Mouse (Mus musculus) lung, postnatal 14 days (tissue): Measurements from ENCODE around the gene Lmx1a.
A peak's percentile ranks its signal among the peaks of the same experiment; 100 is the strongest.

ENCODE experiments used
- DNase-seq: peaks from one replicate; pipeline ENCODE4 v3.0.0; 2021

Lmx1a gene

DNA sequence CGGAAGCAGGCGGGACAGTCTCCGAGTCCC lies at the start of gene Lmx1a:
Gene Lmx1a (plus strand): TSS at position 6 of the 30 bp plus-strand sequence.
- DNase-seq, result no peak

DNA sequence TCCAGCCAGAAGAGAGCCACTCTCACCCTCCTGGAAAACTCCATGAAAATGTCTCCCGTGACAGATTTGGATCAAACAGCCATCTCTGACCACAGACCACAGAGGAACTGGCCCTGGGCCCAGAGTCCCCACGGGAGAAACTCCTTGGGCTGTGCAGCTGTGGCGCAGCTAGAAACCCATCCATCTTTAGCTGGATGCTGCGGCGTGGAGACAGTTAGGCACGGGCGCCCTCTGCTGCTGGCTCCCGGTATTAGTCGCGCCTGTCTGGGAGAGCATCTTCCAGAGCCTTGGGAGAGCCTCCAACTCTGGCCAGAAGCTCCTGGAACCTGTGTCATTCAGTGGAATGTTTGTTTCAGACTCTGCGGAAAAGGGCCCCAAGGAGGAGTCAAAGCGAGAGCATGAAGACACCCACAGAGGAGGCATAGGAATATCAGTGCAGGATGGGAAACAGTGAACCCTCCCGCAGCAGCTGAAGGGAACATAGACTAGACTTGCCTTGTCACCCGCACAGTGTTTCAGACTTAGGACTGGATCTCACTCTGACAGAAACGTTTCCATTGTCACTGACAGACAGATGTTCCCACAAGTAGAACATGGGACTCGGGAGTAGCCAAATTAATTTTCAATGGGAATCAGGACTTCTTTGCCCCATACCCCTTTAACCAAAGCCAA lies 44.0 kb upstream of the Lmx1a start:
- peak; percentile 87 for DNase-seq

DNA sequence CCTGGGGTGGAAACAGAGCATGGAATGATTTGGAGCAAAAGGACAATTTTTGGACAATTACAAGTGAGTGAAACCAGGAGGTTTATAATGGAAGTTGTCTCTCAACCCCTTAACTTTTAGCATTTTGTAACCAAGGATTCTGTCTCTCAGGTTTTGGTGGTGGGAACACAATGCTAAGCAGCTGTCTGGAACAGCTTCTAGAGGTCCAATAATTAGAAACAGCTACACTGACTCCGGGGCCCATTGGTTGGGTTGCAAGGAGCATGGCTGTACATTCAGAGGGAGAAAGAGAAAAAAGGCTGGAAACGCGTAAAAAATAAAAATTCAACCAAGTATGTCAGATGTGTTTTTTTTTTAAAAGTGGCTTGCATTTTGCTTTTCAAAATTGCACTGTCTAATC lies 40.4 kb upstream of the Lmx1a start:
- DNase-seq, result no peak

DNA sequence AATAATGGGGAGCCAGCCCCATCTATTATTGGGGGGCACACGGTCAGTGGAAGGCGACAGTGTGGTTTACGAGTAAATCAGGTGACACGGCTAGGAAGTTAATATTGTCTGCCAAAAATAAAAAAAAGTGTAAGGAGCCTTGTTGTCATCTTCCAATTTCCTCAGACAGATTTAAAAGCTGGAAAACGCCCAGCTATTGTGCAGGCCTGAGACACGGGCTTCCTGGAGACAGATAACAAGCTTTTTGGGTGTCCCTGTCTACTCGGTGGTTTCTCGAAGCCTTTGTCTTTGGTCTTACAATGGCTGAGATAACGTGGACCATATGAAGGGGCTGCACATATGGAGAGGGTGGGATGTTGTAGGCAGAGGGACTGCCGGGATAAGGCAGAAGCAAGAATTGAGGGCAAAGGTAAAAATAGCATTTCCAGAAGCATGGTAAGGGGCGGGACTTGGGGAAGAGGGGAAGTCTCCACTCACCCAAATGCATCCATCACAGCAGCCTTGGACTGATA lies 39.9 kb upstream of the Lmx1a start:
- peak; percentile 32 for DNase-seq

DNA sequence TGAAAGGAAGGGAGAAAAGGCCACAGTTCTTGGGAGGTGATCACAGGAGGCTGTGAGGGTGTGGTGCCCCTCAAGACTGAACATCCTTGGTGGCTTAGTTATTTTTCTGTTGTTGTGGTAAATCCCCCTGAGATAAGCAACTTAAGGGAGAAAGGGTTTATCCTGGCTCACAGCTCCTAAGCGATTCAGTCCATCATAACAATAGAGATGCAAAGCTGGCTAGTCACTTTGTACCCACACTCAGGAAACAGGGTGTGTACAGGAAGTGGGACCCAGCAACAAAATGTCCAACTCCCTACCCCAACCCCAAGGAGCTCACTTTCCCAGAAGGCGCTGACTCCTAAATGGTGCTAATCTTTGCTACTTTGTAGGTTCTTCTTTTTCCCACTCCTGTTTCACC lies 36.7 kb upstream of the Lmx1a start:
- no peak for DNase-seq

DNA sequence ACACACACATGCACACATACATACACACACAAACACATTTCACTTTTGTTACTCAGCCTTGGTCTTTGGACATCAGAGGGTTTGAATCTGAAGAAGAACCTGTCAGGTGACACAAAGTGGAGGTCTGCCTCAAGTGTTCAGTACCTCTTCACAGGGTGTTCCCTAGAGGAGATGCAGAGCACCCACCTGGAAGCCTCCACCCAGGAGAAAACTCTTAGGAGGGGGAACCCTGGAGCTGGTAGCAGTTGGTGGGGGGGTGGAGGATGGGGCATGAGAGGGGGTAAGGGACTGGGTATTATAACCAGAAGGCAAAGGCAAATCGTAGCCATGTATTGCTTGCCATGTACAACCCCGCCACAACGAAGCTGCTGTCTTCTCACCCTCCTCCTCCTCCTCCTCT lies 30.0 kb upstream of the Lmx1a start:
- no peak for DNase-seq

DNA sequence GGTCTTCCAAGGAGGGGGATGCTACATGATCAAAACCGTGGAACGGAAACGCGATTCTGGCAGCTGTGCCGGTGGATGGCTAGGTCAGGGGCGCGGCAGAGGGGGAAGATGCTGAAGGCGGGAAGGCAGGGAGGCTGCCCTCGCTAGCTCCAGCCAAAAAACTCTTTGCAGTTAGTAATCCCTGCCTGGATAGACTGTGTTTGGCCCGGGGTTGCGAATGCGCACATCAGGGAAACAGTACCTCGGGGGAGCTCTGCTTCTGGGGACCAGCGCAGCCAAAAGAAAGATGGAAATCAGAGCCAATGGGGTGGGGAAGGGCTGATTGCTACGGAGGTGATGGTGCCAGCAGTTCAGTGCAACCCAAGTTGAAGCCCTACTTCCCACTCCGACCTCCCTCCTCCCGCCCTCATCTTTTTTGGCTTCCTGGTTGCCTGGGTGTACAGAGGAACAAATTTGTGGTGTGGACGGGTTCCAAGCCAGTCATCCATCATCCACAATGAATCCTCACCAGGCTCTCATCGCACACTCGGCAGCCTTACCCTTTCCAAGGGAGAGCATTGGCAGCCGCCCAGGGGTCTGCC lies 28.4 kb upstream of the Lmx1a start:
- peak; percentile 49 for DNase-seq

DNA sequence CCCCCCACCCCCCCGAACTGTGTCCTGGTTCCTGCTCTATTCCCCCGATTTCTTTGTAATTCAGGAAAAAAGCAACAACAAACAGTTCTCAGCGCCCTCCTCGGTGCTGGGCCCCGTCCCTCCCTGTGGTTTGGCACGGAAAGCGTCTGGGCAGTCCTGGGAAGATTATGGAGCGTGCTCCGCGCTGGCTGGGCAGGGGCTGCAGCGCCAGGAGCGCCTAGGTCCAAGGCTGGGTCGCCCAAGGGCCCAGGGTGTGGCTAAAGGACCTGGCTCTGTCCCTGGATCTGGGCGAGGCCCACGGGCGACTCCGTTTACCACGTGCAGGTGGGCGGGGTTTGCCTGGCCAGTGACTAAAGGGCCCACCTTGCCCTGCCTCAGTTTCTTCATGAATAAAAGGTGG lies 27.9 kb upstream of the Lmx1a start:
- DNase-seq, result peak; percentile 12

DNA sequence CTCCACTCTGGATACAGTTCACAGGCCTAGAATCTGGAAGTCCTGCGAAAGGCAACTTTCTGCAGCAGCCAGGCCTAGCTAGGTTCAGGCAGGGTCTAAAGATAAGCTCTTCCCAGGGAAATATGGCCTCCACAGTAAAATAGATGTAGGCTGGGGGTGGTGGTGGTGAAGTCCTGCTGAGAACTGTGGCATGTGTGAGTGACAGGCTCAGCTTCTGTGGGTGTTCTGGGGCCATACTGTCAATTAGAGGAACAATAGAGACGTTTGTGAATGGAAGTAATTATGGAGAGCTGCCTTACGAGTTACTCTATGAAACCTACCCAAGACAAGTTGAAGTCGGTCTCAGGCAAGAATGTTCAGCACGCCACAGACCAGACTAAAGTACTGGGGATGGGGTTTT lies 25.9 kb upstream of the Lmx1a start:
- no peak for DNase-seq

DNA sequence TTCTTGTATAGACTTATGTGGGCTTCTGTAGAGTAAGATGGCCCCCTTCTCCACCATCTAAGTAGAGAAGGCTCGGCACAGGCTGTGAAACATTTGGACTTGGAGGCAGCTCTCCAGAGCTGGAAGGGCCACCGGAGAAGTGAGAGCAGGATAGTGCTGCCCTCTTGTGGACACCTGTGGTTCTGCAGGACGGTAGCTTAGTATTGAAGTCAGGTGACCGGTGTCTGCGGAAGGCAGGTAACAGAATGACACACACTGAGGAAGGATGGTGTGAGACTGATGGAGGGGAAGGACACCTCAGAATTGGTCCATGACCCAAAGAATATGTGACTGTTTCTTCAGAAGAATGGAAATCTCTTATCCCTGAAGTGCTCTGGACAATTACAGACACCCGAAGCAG lies 19.2 kb upstream of the Lmx1a start:
- peak; percentile 64 for DNase-seq

DNA sequence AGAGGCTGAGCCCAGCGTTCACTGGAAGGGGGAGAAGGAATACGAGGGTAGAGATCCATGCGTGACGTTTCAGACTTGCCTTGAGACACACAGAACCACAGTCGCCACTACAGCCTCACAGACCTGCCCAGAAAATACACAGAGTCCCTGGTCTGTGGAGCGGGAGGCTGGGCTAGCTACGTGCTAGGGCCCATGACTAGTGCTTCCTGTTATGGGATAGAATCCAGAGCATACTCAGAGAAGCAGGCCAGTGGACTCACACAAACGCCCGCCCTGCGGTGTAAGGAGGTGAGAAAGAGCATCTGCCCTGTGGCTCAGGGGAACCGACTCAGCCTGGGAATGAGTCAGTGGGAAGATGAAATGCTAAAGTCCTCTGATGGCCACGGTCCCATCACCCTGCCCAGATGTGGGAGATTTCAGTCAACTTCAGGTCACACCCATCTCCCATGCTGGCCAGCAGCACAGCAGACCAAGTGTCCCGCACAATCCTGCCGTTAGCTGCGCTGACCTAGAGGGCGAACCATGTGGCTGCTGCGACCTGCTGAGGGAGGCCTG lies 16.5 kb upstream of the Lmx1a start:
- no peak for DNase-seq

DNA sequence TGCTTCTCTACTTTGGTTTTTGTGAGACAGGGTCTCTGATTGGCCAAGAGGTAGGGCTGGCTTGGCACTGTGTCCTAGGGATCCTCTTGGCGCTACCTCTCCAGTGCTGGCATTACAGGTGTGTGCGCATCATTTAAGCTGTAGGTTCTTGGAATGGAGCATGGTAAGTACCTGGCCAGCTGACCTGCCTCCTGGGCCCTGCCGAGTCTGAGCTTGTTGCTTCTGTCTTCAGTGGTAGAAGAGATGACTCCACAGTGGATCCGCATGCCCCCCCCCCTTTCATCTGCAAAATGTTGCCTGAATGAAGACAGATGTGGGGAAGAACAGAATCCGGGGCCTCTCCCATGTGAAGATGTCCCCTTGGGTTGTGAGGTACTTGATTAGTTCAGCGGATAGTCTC lies 10.0 kb upstream of the Lmx1a start:
- DNase-seq, result no peak

DNA sequence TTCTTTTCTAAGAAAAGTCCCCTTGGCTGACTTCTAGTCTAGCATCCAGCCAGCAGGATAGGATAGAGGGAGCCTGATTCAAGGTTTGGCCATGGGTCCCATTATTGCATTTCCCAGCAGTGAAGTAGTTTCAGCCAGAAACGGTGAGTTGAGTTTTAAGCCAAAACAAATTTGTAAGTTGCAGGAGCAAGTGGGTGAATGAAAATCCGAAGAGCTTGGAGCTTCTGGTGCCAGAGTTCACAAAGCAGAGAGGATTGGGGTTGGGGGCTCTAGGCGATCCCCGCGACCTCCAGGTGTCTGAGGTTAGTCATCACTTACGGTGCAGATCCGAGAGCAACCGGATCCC lies 1.1 kb upstream of the Lmx1a start:
- DNase-seq, result no peak

DNA sequence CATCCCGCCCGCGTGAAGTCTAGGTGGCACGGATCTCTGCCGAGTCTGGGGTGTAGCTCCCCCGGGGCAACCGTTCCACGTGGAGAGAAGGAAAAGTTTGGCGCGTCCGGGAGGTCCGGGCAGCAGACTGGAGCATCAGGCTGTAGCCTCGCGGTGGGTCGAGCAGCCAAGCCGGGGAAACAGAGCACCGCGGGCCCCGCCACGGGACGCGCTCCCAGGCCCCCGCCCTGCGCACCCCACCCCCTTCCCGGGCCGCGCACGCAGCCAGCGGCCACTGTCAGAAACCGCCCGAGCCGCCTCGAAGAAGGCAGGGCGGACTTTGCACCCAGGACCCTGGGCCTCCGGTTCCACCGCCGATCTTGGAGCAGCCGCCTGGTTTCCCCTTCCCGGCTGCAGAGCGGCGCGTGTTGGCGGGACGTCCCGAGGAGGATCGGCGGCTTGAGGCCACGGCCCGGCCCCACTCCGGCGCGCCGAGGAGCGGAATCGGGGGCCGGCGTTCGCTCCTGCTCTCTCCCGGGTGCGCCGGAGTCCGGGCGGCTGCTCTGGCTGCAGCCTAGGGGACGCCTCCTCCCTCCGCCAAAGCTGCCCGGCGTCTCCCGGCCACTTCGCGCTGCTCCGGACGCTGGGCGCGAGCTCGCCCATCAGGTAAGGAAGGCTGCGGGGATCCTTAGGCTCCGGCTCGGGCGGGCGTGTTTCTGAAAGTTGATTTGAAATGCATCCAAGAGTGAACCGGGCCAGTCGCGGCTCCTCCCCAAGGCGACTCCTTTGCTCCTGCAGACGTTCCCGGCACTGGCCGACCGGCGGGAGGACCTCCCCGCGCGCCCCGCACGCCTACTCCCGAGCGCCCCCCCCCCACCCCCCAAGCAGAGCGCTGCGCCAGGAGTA lies 448 bp upstream of the Lmx1a start:
- peak; percentile 11 for DNase-seq

DNA sequence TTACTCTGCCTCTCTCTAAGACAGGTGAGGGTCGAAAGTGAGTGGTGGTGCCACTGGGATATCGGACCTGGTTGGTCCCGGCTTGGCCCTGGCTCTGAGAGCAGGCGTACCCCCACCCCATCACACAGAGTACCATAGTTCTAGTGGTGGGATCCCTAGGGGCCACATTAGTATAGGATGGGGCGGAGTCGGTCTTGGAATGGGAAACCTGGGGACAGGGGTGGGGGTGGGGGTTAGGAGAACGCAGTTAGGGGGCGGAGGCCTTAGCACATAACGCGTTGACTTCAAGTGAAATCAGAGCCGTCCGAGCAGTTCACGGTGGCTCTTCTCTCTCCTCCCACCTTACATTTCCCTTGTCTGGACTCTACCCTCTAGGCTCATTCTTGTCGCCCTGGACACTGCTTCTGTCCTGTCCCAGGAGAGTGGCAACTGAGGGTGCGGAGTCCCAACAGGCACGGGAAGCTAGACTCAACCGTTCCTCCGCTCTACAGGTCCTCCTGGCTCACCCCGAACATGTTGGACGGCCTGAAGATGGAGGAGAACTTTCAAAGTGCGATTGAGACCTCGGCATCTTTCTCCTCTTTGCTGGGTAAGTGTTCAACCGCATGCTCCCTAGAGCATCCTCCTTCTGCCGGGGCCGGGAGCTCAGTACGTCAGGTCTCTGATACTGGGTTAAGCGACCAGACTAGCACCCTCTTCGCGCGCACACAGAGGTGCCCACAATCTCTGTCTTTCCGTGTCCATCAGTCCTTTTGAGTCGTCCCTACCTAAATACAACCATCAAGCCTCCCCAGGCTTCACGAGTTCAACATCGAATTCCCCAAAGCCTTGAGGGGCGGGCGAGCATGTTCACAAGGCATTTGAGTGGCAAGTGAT lies 463 bp downstream of the Lmx1a start:
- DNase-seq, result no peak

DNA sequence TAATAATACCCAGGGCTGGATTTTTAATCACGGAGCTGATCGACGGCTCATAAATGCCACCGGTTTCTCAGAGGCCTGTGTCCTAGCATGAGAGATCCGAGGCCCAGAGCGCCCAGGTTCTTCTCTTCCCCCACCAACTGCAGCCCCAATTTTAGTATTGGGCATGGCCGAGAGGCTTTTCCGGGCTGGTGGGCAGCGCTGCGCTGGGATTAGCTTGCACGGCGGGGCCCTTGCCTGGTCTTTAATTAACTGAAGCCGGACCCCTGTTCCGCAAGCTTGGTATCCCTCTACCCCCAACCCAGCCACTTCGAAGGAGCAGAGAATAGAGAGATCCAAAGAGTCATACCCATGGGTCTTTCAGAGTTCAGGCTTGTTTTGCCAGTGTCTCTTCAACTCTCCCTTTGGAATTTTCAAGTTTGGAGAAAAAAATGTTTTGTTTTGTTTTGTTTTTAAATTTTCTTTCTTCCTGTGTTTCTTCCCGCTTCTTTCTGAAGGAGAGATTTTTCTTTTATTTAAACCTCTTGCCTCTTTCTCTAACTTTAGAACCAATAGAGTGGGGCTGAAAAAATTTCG lies 1.2 kb downstream of the Lmx1a start:
- DNase-seq, result no peak

DNA sequence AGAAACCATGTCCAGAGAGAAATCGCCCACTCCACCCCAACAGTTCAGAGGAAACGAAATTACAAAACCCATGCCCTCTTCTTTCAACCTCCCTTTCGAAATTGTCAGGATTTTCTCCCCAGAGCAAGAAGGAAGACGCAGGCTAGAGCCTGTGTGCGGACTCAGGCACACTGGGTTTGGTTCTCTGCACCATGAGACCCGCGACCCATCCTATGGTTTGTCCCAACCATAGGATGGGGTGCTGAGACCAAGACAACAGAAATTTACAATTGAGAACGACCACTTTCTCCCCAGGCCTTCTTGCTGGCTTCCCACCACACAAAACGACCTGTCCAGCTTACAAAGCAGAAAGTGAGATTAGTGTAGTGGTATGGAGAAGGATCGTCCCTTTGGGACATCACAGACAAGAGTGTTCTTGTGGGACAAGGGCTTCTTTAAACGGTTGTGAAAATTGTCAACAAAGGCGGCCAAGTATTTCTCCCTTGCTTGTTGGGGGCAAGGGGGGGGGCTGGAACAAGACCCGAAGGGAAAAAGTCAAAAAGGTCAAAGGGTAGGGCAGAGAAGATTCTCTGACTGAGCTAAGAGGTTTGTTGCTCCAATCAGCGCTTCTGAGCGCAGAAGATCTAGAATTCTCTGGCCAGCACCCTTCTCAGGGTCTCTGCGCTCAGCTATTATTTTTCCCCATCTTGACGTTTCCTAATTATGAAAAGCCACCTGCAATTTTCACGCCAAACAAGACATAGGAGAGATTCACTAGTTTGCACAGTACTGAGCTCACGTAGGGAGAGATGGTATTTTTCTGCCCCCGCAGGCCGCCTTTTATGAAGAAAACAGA lies 1.9 kb downstream of the Lmx1a start:
- no peak for DNase-seq

DNA sequence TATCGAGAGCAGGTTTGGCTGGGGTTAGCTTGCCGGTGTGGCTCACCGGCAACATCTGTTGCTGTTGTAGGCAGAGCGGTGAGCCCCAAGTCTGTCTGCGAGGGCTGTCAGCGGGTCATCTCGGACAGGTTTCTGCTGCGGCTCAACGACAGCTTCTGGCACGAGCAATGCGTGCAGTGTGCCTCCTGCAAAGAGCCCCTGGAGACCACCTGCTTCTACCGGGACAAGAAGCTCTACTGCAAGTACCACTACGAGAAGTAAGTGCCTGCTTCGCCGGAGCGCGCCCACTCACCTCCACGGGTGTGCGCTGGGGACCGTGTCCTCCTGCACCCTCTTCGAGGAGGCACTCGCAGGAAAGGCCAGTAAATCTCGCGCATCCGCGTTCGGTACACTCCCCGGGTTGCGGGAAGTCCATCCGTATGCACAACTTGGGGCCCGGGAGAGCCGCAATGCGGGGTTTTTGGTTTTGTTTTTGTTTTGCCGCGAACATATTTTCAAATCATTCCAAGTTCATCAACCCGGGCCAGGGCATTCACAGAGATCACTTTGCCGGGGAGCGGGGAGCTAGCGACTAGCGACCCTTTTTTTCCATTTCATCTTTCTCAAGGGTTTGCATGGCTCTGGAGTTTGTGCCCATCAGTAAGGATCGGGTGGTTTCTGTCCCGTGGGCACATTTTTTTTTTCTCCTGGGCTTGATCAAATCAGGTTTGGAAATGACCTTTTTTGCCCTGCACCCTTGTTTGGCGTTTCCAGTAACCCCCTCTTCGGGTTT lies 3.1 kb downstream of the Lmx1a start:
- no peak for DNase-seq

DNA sequence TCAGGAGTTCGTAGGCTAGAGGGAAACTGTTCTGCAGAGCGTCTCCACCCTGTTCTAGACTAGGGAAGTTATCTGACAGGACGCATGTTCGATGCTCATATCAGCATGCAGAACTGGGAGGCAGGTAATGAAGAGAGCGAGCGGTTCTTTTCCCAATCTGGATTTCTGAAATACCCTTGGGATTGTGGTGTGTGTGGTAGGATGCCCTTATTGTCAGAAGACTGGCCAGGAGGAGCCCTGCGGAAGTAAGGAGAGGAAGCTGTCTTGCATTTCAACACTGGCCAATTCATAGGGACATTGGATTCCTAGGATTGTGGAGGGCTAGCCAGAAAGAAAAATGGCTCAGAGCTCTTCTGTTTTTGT lies 3.6 kb downstream of the Lmx1a start:
- no peak for DNase-seq

DNA sequence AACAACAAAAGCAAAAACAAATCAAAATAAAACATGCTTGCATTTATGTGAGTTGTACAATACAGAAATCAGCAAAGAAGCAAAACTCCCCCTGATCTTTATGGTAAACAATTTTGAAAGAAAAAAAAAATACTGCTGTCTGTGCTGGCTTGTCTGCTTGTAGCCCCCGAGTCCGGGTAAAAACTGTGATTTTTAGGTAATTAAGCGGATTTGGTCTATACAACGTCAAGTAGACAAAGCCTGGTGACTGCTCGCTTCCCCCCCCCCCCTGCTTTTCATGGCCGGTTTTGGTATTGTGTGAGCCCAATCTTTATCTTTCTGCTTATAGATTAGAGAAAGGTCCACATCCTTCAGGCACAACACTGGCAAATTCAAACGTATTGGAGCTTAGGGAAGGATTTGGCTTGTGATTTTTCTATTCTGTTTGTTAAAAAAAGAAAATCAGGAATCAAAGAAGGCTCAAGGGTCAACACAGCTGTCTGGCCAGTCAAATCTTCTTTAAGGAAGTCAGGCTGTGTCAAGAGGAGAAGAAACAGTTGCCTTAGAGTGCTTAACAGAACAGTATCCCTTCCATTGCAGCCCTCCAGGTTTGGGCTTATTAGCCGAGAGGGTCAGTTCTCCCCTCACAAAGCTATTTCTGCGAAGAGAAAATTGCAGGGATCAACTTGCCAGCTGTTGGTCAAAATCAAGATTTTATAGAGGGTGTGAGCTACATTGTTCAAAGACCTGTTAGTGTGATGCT lies 4.6 kb downstream of the Lmx1a start:
- DNase-seq, result no peak

DNA sequence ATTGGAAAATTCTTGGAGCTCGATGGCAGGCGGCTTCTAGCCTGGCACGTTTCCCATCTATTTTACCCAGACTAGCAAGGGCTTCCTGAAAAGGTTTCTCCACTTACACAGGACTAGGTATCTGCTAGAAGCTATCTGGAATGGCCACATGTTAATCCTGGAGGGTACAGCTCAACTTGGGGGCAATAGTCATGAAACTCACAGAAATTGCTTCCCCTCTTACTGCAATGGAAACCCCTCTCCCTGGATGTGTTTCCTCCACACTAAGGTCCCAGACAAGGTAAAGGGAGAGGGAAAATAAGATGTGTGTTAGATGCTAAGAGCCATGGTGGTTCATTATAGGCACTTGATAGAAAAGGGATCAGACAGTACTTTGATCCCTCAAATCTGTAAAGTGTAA lies 5.7 kb downstream of the Lmx1a start:
- DNase-seq, result no peak
